Mouse (Mus musculus) megakaryocyte, embryonic 14.5 days (primary cell): ENCODE measurements around the gene Fam219b. TPM values are rescaled to one million over a fixed set of nuclear protein-coding genes. Genes with fewer than 3 reads are reported as not detected.
A peak's percentile ranks its signal among the peaks of the same experiment; 100 is the strongest.

Experiments
- H3K27me3 ChIP-seq: replicated peaks from 2 replicates; pipeline ENCODE3; 2012; ENCODE audit warnings: inconsistent platforms
- H3K36me3 ChIP-seq: replicated peaks from 2 replicates; pipeline ENCODE3; 2012; ENCODE audit warnings: low read length, inconsistent platforms, mixed read lengths
- H3K4me1 ChIP-seq: 2 replicates; pipeline ENCODE4 v1.6.1; 2012; ENCODE audit warnings: inconsistent platforms
- H3K4me3 ChIP-seq: replicated peaks from 2 replicates; pipeline ENCODE3; 2012; ENCODE audit warnings: moderate library complexity, mild to moderate bottlenecking, inconsistent platforms
- H3K9me3 ChIP-seq: 2 replicates; pipeline ENCODE4 v1.6.1; 2012; ENCODE audit warnings: inconsistent platforms
- FLI1 ChIP-seq: IDR thresholded peaks from 2 replicates; pipeline ENCODE4 v1.6.1; 2012; ENCODE audit warnings: low read length, inconsistent platforms, mixed read lengths
- GATA1 ChIP-seq: IDR thresholded peaks from 3 replicates; pipeline ENCODE4 v1.6.1; 2012; ENCODE audit warnings: mixed read lengths, low read length, inconsistent platforms, borderline replicate concordance
- polyA plus RNA-seq: library from polyadenylated mRNA; stranded (reverse); fragments of >175 nt; gene quantifications from 2 replicates; pipeline ENCODE4 v1.2.3, GENCODE M21; 2012; ENCODE audit warnings: low replicate concordance; ENCODE audit not compliant: insufficient read depth

The Fam219b gene
- polyA plus RNA-seq, 1 experiment: 4.9 TPM

- Histone ChIP-seq H3K36me3 (peaks cover 85% of the 10 kb centered on the region), H3K4me1 (peaks cover 95% of the 10 kb centered on the region), H3K27me3 (no peaks in the 10 kb centered on the region), H3K4me3 (peak overlapping the region; percentile 67), H3K9me3 (no peaks in the 10 kb centered on the region)
- TF ChIP-seq FLI1: no peak
- no peak for TF ChIP-seq GATA1
These were observed 10.5 kb downstream of the Fam219b start for GRCm38 (mm10) chr9:57547869-57548268.

GRCm38 (mm10) chr9:57549186-57549585, 11.9 kb downstream of the Fam219b start:
- Histone ChIP-seq H3K9me3 (no peaks in the 10 kb centered on the region), H3K4me1 (peaks cover 97% of the 10 kb centered on the region), H3K36me3 (peaks cover 72% of the 10 kb centered on the region), H3K4me3 (peak overlapping the region; percentile 8), H3K27me3 (no peaks in the 10 kb centered on the region)
- TF ChIP-seq GATA1 (no peak), FLI1 (no peak)

GRCm38 (mm10) chr9:57550126-57550862, 13.0 kb downstream of the Fam219b start:
- Histone ChIP-seq H3K36me3 (peaks cover 61% of the 10 kb centered on the region), H3K9me3 (no peaks in the 10 kb centered on the region), H3K27me3 (no peaks in the 10 kb centered on the region), H3K4me1 (peaks cover 93% of the 10 kb centered on the region), H3K4me3 (peak overlapping the region; percentile 20)
- TF ChIP-seq FLI1: no peak
- TF ChIP-seq GATA1: no peak

- H3K4me1 ChIP-seq: peaks cover 86% of the 10 kb centered on the region
- peaks cover 41% of the 10 kb centered on the region for H3K36me3 ChIP-seq
- TF ChIP-seq FLI1 (no peak), GATA1 (no peak)
- no peaks in the 10 kb centered on the region for H3K27me3 ChIP-seq
- peak within 1 kb of the TSS; percentile 94 for H3K4me3 ChIP-seq
- no peaks in the 10 kb centered on the region for H3K9me3 ChIP-seq
These were observed 15.0 kb downstream of the Fam219b start, which contains the start of gene Mpi for GRCm38 (mm10) chr9:57552139-57552887. Gene Mpi, minus strand, starts transcription at chr9:57552763.

DNA sequence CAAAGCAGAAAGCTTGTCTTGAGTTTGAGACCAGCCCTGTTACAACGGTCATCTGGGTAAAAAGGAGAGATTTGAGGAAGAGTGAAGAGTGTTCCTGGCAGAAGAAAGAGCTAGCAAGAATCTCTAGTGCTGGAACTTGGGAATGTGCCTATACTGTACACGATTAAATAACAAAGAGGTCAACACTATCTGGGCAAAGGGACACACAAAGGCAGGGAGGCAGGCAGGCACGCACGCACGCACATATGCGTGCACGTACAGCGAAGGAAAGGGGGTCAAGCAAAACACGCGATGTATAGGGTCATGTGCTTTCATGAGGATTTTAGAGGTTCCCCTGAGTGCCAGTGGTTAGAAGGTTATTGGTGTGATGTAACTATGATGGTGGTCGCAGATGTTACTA, 15.8 kb downstream of the Fam219b start:
- no peak for TF ChIP-seq GATA1
- TF ChIP-seq FLI1: no peak
- peak overlapping the region; percentile 94 for H3K4me3 ChIP-seq
- peaks cover 85% of the 10 kb centered on the region for H3K4me1 ChIP-seq

GRCm38 (mm10) chr9:57554753-57555152, 17.4 kb downstream of the Fam219b start:
- H3K9me3 ChIP-seq: no peaks in the 10 kb centered on the region
- peaks cover 85% of the 10 kb centered on the region for H3K4me1 ChIP-seq
- H3K36me3 ChIP-seq: peaks cover 17% of the 10 kb centered on the region
- H3K27me3 ChIP-seq: no peaks in the 10 kb centered on the region
- TF ChIP-seq GATA1: no peak
- no peak for TF ChIP-seq FLI1
- H3K4me3 ChIP-seq: no peak overlapping the region

More for the DNA sequence above, 15.8 kb downstream of the Fam219b start:
- H3K36me3 ChIP-seq: peaks cover 33% of the 10 kb centered on the region
- H3K9me3 ChIP-seq: no peaks in the 10 kb centered on the region
- H3K27me3 ChIP-seq: no peaks in the 10 kb centered on the region

- H3K27me3 ChIP-seq: no peaks in the 10 kb centered on the region
- peaks cover 74% of the 10 kb centered on the region for H3K4me1 ChIP-seq
- H3K9me3 ChIP-seq: no peaks in the 10 kb centered on the region
- no peak for TF ChIP-seq FLI1
- TF ChIP-seq GATA1: no peak
- H3K36me3 ChIP-seq: peaks cover 4% of the 10 kb centered on the region
- H3K4me3 ChIP-seq: no peak overlapping the region
These were observed 19.9 kb downstream of the Fam219b start for GRCm38 (mm10) chr9:57557215-57557614.

- no peaks in the 10 kb centered on the region for H3K27me3 ChIP-seq
- TF ChIP-seq GATA1 (no peak), FLI1 (no peak)
- no peak overlapping the region for H3K4me3 ChIP-seq
- peaks cover 5% of the 10 kb centered on the region for H3K36me3 ChIP-seq
- H3K9me3 ChIP-seq: no peaks in the 10 kb centered on the region
- H3K4me1 ChIP-seq: peaks cover 74% of the 10 kb centered on the region
These were observed 21.3 kb downstream of the Fam219b start for GRCm38 (mm10) chr9:57558625-57559024.

- H3K36me3 ChIP-seq: peaks cover 10% of the 10 kb centered on the region
- no peaks in the 10 kb centered on the region for H3K27me3 ChIP-seq
- no peaks in the 10 kb centered on the region for H3K9me3 ChIP-seq
- no peak overlapping the region for H3K4me3 ChIP-seq
- H3K4me1 ChIP-seq: peaks cover 74% of the 10 kb centered on the region
- TF ChIP-seq FLI1 (no peak), GATA1 (no peak)
These were observed 22.2 kb downstream of the Fam219b start for GRCm38 (mm10) chr9:57559568-57559967.

DNA sequence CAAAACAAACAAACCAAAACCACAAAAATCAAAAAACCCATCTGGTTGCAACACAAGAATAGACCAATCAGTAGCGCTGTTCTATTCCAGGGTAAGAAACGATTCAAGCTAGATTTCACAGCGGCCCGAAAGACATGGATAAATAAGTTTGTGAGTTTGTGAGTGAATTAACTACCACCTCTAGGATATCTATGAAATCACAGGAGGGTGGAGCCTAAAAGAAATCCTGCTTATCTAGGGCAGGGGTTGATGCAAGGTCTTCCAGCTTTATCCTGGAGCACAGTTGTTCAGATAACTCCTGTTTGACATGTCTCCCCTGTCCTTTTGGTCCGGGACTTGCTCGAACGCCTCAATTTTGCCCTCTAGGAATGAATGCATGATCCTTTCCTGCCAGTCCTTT, 22.9 kb downstream of the Fam219b start:
- no peak for TF ChIP-seq FLI1
- TF ChIP-seq GATA1: no peak
- Histone ChIP-seq H3K27me3 (no peaks in the 10 kb centered on the region), H3K9me3 (no peaks in the 10 kb centered on the region), H3K4me1 (peaks cover 78% of the 10 kb centered on the region), H3K36me3 (peaks cover 17% of the 10 kb centered on the region), H3K4me3 (peak overlapping the region; percentile 94)
